In genomic region chr11:52065841-52066240, GRCm38 (mm10) we compare ENCODE assay signal across 10 mouse cellular contexts. TPM values are rescaled to one million over a fixed set of nuclear protein-coding genes. Genes with fewer than 3 reads are reported as not detected.
DNase-seq lines count a peak whose midpoint lies in the region; ATAC-seq and TF ChIP-seq lines count a peak whose summit lies in the region.
"Had no signal": no experiment of that assay in that cellular context is flagged by ENCODE, and none has a peak within 500 bp of the region (broad histone marks: within the 10 kb centered on the region; RNA-seq: fewer than 3 reads in every experiment).

No protein-coding gene starts in this region.

- no peak overlapping the region for H3K4me2 ChIP-seq in forebrain, embryonic 14.5 days (ENCODE audit: low read length)
- H3K4me2 ChIP-seq in forebrain, embryonic 16.5 days (ENCODE audit: low read length), result no peak overlapping the region

- no peaks in the 10 kb centered on the region for H3K4me1 ChIP-seq in forebrain, embryonic 14.5 days (ENCODE audit: control insufficient read depth, insufficient read depth, low read length)
- H3K4me1 ChIP-seq in forebrain, embryonic 16.5 days (replicated peaks; ENCODE audit: control insufficient read depth, insufficient read depth, low read length), result no peaks in the 10 kb centered on the region
- peaks cover 25% of the 10 kb centered on the region for H3K4me1 ChIP-seq in megakaryocyte, embryonic 14.5 days
- no peaks in the 10 kb centered on the region; the same call in 1 of the 2 replicates for H3K4me1 ChIP-seq in lung, adult 2 months (ENCODE audit: control insufficient read depth, insufficient read depth, low read length)

- TF ChIP-seq POLR2A in lung, adult 2 months (IDR thresholded peaks at IDR 0.05; ENCODE audit: borderline replicate concordance, extremely low read depth, low read depth, low read length), result no peak

- no peaks in the 10 kb centered on the region for H3K36me3 ChIP-seq in forebrain, embryonic 14.5 days (ENCODE audit: control insufficient read depth, insufficient read depth, low read length)
- no peaks in the 10 kb centered on the region for H3K36me3 ChIP-seq in forebrain, embryonic 16.5 days (ENCODE audit: control insufficient read depth, insufficient read depth)
- H3K36me3 ChIP-seq in megakaryocyte, embryonic 14.5 days (replicated peaks; ENCODE audit: low read length), result no peaks in the 10 kb centered on the region

- no peaks in the 10 kb centered on the region for H3K27me3 ChIP-seq in forebrain, embryonic 14.5 days (replicated peaks; ENCODE audit: control insufficient read depth, insufficient read depth, low read length)
- H3K27me3 ChIP-seq in forebrain, embryonic 16.5 days (replicated peaks; ENCODE audit: control insufficient read depth, insufficient read depth, low read length), result no peaks in the 10 kb centered on the region
- no peaks in the 10 kb centered on the region for H3K27me3 ChIP-seq in megakaryocyte, embryonic 14.5 days (replicated peaks)

- no peak for ATAC-seq in forebrain, embryonic 14.5 days
- no peak for ATAC-seq in forebrain, embryonic 16.5 days
- peak; percentile 83 to 89 for ATAC-seq in hematopoietic stem cell, adult 5-6 weeks (replicated peaks in 1 of 2; ENCODE audit: insufficient read depth in 1 of 2, low FRiP score in 2 of 2, low TSS enrichment in 1 of 2, low read depth in 1 of 2, poor library complexity in 2 of 2, severe bottlenecking in 2 of 2)

- H3K9me3 ChIP-seq in forebrain, embryonic 14.5 days (replicated peaks; ENCODE audit: control insufficient read depth, low read length), result no peaks in the 10 kb centered on the region
- H3K9me3 ChIP-seq in forebrain, embryonic 16.5 days (ENCODE audit: control insufficient read depth, low read length), result no peaks in the 10 kb centered on the region
- peaks cover 14% of the 10 kb centered on the region; the same call in 1 of the 2 replicates for H3K9me3 ChIP-seq in megakaryocyte, embryonic 14.5 days

- no peak for TF ChIP-seq CTCF in lung, adult 2 months (IDR thresholded peaks at IDR 0.05; ENCODE audit: insufficient read depth, low read length)

- H3K4me3 ChIP-seq in forebrain, embryonic 14.5 days (ENCODE audit: low read depth, low read length), result no peak overlapping the region
- no peak overlapping the region for H3K4me3 ChIP-seq in forebrain, embryonic 16.5 days (replicated peaks; ENCODE audit: low read length)
- peak overlapping the region; percentile 53 for H3K4me3 ChIP-seq in megakaryocyte, embryonic 14.5 days (replicated peaks)
- no peak overlapping the region for H3K4me3 ChIP-seq in lung, adult 2 months (replicated peaks; ENCODE audit: extremely low read depth, low read depth, low read length)

- WGBS in forebrain, embryonic 14.5 days, result 9% methylated on average over 5 of the region's 5 CpGs
- WGBS in forebrain, embryonic 16.5 days, result 6% methylated on average over 5 of the region's 5 CpGs
- WGBS in lung, adult 2 months, result 14% methylated on average over 5 of the region's 5 CpGs

- no peak for DNase-seq in forebrain, embryonic 14.5 days (ENCODE audit: low spot score)
- DNase-seq in CD4-positive, CD25-positive, alpha-beta regulatory T cell, adult 2 months (ENCODE audit: low read depth, low spot score), result peak; percentile 64
- DNase-seq in gastrocnemius, adult 8-10 months (ENCODE audit: low spot score in 2 of 2), result no peak
- no peak for DNase-seq in lung, adult 2 months
- DNase-seq in c-Kit-positive CD71-positive TER-119-positive erythroid progenitor cells, embryonic 14.5 days (ENCODE audit: low spot score), result no peak
- DNase-seq: adrenal gland, adult 8-10 months; gastrocnemius, postnatal 36 days had no signal

- H3K9ac ChIP-seq in forebrain, embryonic 14.5 days (ENCODE audit: low read length), result 0 out of 2 replicates have a peak overlapping the region, but pooled peaks have one; percentile 7
- H3K9ac ChIP-seq in forebrain, embryonic 16.5 days (replicated peaks; ENCODE audit: low read depth, low read length), result no peak overlapping the region

- H3K27ac ChIP-seq in forebrain, embryonic 14.5 days (ENCODE audit: low read depth, low read length), result no peak overlapping the region
- H3K27ac ChIP-seq in forebrain, embryonic 16.5 days (ENCODE audit: low read length), result no peak overlapping the region

RNA-seq across cellular contexts. Expression of gene Ppp2ca, which starts 32.6 kb away (rescaled TPM):
- polyA plus RNA-seq in forebrain, embryonic 14.5 days (2014; fragmentation: Nextera tagmentation; extraction: Ambion mirVana), result 137 and 140 TPM in 2 replicates
- polyA plus RNA-seq in forebrain, embryonic 16.5 days (2015; fragmentation: Nextera tagmentation; extraction: Ambion mirVana), result 116 and 123 TPM in 2 replicates
- total RNA-seq in hematopoietic stem cell, adult 5-6 weeks (2017), result 119 and 138 TPM in 2 replicates
- 4.4 and 8.0 TPM in 2 replicates for polyA plus RNA-seq in megakaryocyte, embryonic 14.5 days (2012; ENCODE audit: insufficient read depth, low replicate concordance)
- total RNA-seq in gastrocnemius, adult 8-10 months (2022), result 10 to 100 TPM; 38.1 to 44.0 (median 41.0) TPM
- 18.3 and 32.4 TPM in 2 replicates for polyA plus RNA-seq in lung, adult 2 months (2012; rRNA removed)

Comparison
In these comparisons a context has a peak if more than half of its experiments do, and no peak if none do; other contexts are left out.
1. ATAC-seq: peak in hematopoietic stem cell, adult 5-6 weeks (2 of 2); none in forebrain, embryonic 14.5 days (single experiment) and forebrain, embryonic 16.5 days (single experiment).